Mouse (Mus musculus): Measurements from ENCODE around the gene Slc47a2. TPM values are rescaled to one million over a fixed set of nuclear protein-coding genes. Genes with fewer than 3 reads are reported as not detected.
A peak's percentile ranks its signal among the peaks of the same experiment; 100 is the strongest.

Slc47a2 gene
- total and polyA plus RNA-seq, 2 experiments: not detected

- TF ChIP-seq POLR2A (IDR thresholded peaks at IDR 0.05; ENCODE audit: extremely low read depth, insufficient read depth, low read length) (no peak), CTCF (IDR thresholded peaks at IDR 0.05; ENCODE audit: low read depth, low read length) (no peak)
Measured at GRCm38 (mm10) chr11:61276482-61276881, 66.2 kb downstream of the Slc47a2 start.

GRCm38 (mm10) chr11:61275106-61275505 lies 67.6 kb downstream of the Slc47a2 start:
- H3K27me3 ChIP-seq (ENCODE audit: control insufficient read depth, insufficient read depth, low read length): no peaks in the 10 kb centered on the region; the same call in 1 of the 2 replicates
- no peaks in the 10 kb centered on the region for H3K79me2 ChIP-seq (ENCODE audit: control insufficient read depth, insufficient read depth, low read length)
- no peak overlapping the region for H3K27ac ChIP-seq (replicated peaks; ENCODE audit: insufficient read depth, low read depth, low read length)
- H3K36me3 ChIP-seq (ENCODE audit: control insufficient read depth, insufficient read depth, low read length): no peaks in the 10 kb centered on the region
- no peak overlapping the region for H3K9ac ChIP-seq (ENCODE audit: low read depth, low read length)
- DNase-seq (ENCODE audit: extremely low read depth, low read depth, low spot score): no peak
- H3K4me1 ChIP-seq (ENCODE audit: control insufficient read depth, insufficient read depth, low read length): peaks cover 18% of the 10 kb centered on the region
- TF ChIP-seq POLR2A (IDR thresholded peaks at IDR 0.05; ENCODE audit: extremely low read depth, insufficient read depth, low read length): no peak
- no peak for TF ChIP-seq CTCF (IDR thresholded peaks at IDR 0.05; ENCODE audit: low read depth, low read length)
- H3K4me3 ChIP-seq (ENCODE audit: insufficient read depth, low read depth, low read length): no peak overlapping the region
- 19% methylated on average over 8 of the region's 8 CpGs for WGBS

More at GRCm38 (mm10) chr11:61276482-61276881, 66.2 kb downstream of the Slc47a2 start:
- H3K9ac ChIP-seq (ENCODE audit: low read depth, low read length): no peak overlapping the region
- no peak overlapping the region for H3K27ac ChIP-seq (replicated peaks; ENCODE audit: insufficient read depth, low read depth, low read length)
- WGBS: 74% methylated on average over 3 of the region's 3 CpGs
- H3K79me2 ChIP-seq (ENCODE audit: control insufficient read depth, insufficient read depth, low read length): no peaks in the 10 kb centered on the region
- H3K4me3 ChIP-seq (ENCODE audit: insufficient read depth, low read depth, low read length): no peak overlapping the region
- no peak for DNase-seq (ENCODE audit: extremely low read depth, low read depth, low spot score)
- peaks cover 14% of the 10 kb centered on the region for H3K4me1 ChIP-seq (ENCODE audit: control insufficient read depth, insufficient read depth, low read length)
- H3K36me3 ChIP-seq (ENCODE audit: control insufficient read depth, insufficient read depth, low read length): no peaks in the 10 kb centered on the region
- H3K27me3 ChIP-seq (ENCODE audit: control insufficient read depth, insufficient read depth, low read length): peaks cover 4% of the 10 kb centered on the region; the same call in 1 of the 2 replicates

DNA sequence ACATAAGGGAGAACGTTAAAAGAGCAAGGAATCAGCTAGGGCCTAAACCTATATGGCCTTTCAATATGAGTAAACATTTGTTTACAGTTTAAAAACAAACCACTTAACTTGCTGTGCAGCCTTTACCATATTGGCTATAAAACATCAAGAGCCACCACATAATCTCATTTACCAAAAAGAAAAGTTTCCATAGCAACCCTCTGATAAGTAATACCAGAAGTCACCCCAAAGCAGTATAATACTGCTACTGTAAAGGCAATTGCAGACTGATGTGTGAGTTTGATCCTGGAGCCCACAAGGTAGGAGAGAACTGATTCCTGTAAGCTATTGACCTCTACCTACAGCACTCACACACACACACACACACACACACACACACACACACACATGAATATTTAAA lies 68.2 kb downstream of the Slc47a2 start:
- WGBS: 43% methylated on average over 1 of the region's 1 CpGs
- Histone ChIP-seq H3K79me2 (ENCODE audit: control insufficient read depth, insufficient read depth, low read length) (no peaks in the 10 kb centered on the region), H3K4me3 (ENCODE audit: insufficient read depth, low read depth, low read length) (no peak overlapping the region), H3K9ac (ENCODE audit: low read depth, low read length) (no peak overlapping the region), H3K27me3 (ENCODE audit: control insufficient read depth, insufficient read depth, low read length) (no peaks in the 10 kb centered on the region; the same call in 1 of the 2 replicates), H3K27ac (replicated peaks; ENCODE audit: insufficient read depth, low read depth, low read length) (no peak overlapping the region), H3K4me1 (ENCODE audit: control insufficient read depth, insufficient read depth, low read length) (peaks cover 23% of the 10 kb centered on the region), H3K36me3 (ENCODE audit: control insufficient read depth, insufficient read depth, low read length) (no peaks in the 10 kb centered on the region)
- no peak for DNase-seq (ENCODE audit: extremely low read depth, low read depth, low spot score)
- no peak for TF ChIP-seq POLR2A (IDR thresholded peaks at IDR 0.05; ENCODE audit: extremely low read depth, insufficient read depth, low read length)
- no peak for TF ChIP-seq CTCF (IDR thresholded peaks at IDR 0.05; ENCODE audit: low read depth, low read length)

DNA sequence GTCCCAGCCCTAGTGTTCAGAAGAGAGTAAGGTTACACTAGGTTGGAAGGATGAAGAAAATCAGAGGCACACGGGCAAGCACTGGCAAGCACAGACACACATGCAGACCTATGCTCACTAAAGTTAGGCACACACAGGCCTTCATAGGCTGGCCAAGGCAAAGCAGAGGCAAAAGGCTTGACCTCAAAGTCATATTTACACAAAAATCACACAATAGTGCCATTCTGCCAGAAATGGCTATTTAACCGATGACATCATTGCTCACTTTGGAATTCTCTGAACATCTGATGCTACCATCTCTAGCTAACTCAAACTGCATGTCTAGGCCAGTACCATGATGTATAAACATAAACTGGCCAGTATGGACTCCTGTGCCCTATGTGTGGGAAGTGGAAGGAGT lies 68.7 kb downstream of the Slc47a2 start:
- Histone ChIP-seq H3K27me3 (ENCODE audit: control insufficient read depth, insufficient read depth, low read length) (no peaks in the 10 kb centered on the region; the same call in 1 of the 2 replicates), H3K4me3 (ENCODE audit: insufficient read depth, low read depth, low read length) (no peak overlapping the region), H3K79me2 (ENCODE audit: control insufficient read depth, insufficient read depth, low read length) (no peaks in the 10 kb centered on the region), H3K9ac (ENCODE audit: low read depth, low read length) (no peak overlapping the region), H3K4me1 (ENCODE audit: control insufficient read depth, insufficient read depth, low read length) (peaks cover 25% of the 10 kb centered on the region), H3K36me3 (ENCODE audit: control insufficient read depth, insufficient read depth, low read length) (no peaks in the 10 kb centered on the region), H3K27ac (replicated peaks; ENCODE audit: insufficient read depth, low read depth, low read length) (no peak overlapping the region)
- TF ChIP-seq CTCF (IDR thresholded peaks at IDR 0.05; ENCODE audit: low read depth, low read length): no peak
- TF ChIP-seq POLR2A (IDR thresholded peaks at IDR 0.05; ENCODE audit: extremely low read depth, insufficient read depth, low read length): no peak
- WGBS: 26% methylated on average over 2 of the region's 2 CpGs
- peak; percentile 94 for DNase-seq (ENCODE audit: extremely low read depth, low read depth, low spot score)

DNA sequence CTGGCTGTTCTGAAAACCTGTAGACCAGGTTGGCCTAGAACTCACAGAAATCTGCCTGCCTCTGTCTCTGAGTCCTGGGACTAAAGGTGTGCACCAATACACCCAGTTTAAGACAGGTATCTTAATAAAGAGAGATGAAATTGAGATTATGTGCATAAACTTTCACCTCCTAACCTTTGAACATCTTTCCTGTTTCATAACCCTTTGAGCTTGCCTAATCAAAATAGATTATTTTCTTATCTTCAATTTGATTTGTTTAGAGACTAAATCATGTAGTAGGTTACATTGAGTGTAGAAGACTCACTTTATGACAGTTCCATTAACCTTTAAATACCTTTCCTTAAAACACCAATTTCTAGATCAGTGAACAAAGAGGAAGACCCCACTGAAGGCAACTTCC lies 71.0 kb downstream of the Slc47a2 start:
- H3K9ac ChIP-seq (ENCODE audit: low read depth, low read length): no peak overlapping the region
- no peak overlapping the region for H3K4me3 ChIP-seq (ENCODE audit: insufficient read depth, low read depth, low read length)
- peaks cover 32% of the 10 kb centered on the region for H3K4me1 ChIP-seq (ENCODE audit: control insufficient read depth, insufficient read depth, low read length)
- no peaks in the 10 kb centered on the region for H3K79me2 ChIP-seq (ENCODE audit: control insufficient read depth, insufficient read depth, low read length)
- peak overlapping the region; percentile 43; the same call in 1 of the 2 replicates for H3K27ac ChIP-seq (replicated peaks; ENCODE audit: insufficient read depth, low read depth, low read length)
- H3K36me3 ChIP-seq (ENCODE audit: control insufficient read depth, insufficient read depth, low read length): no peaks in the 10 kb centered on the region
- DNase-seq (ENCODE audit: extremely low read depth, low read depth, low spot score): peak; percentile 94
- TF ChIP-seq POLR2A (IDR thresholded peaks at IDR 0.05; ENCODE audit: extremely low read depth, insufficient read depth, low read length) (no peak), CTCF (IDR thresholded peaks at IDR 0.05; ENCODE audit: low read depth, low read length) (no peak)
- H3K27me3 ChIP-seq (ENCODE audit: control insufficient read depth, insufficient read depth, low read length): no peaks in the 10 kb centered on the region

DNA sequence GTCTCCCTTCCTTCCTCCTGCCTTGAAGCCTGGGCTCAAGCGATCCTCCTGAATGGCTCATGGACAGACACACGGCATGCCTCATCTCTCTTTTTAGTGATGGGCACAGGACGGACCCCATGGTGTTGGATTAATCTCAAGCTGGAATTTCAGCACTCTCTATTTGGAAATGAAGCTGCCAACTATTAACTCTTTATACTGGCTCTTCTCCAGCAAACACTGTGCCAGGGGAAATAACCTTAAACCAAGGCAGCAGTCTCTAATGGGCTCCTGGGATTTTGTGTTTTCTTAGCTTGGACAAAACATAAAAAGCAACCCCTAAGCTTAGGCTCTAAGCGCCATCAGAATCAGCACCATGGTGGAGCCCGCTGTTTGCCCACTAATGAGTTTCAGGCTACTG lies 72.3 kb downstream of the Slc47a2 start:
- no peaks in the 10 kb centered on the region for H3K36me3 ChIP-seq (ENCODE audit: control insufficient read depth, insufficient read depth, low read length)
- H3K79me2 ChIP-seq (ENCODE audit: control insufficient read depth, insufficient read depth, low read length): no peaks in the 10 kb centered on the region; the same call in 1 of the 2 replicates
- no peak for TF ChIP-seq CTCF (IDR thresholded peaks at IDR 0.05; ENCODE audit: low read depth, low read length)
- no peak for TF ChIP-seq POLR2A (IDR thresholded peaks at IDR 0.05; ENCODE audit: extremely low read depth, insufficient read depth, low read length)
- 53% methylated on average over 5 of the region's 5 CpGs for WGBS
- H3K4me3 ChIP-seq (ENCODE audit: insufficient read depth, low read depth, low read length): no peak overlapping the region
- peaks cover 32% of the 10 kb centered on the region for H3K4me1 ChIP-seq (ENCODE audit: control insufficient read depth, insufficient read depth, low read length)
- peak; percentile 70 for DNase-seq (ENCODE audit: extremely low read depth, low read depth, low spot score)
- no peaks in the 10 kb centered on the region for H3K27me3 ChIP-seq (ENCODE audit: control insufficient read depth, insufficient read depth, low read length)
- no peak overlapping the region for H3K9ac ChIP-seq (ENCODE audit: low read depth, low read length)
- H3K27ac ChIP-seq (replicated peaks; ENCODE audit: insufficient read depth, low read depth, low read length): no peak overlapping the region
